Mouse (Mus musculus): ENCODE measurements at regions not wholly inside any gene's neighbourhood (a gene's known extent, or its start where the extent isn't known, plus 50 kb on each side); places are given as distances from the start of the nearest gene placed in this dataset.

DNA sequence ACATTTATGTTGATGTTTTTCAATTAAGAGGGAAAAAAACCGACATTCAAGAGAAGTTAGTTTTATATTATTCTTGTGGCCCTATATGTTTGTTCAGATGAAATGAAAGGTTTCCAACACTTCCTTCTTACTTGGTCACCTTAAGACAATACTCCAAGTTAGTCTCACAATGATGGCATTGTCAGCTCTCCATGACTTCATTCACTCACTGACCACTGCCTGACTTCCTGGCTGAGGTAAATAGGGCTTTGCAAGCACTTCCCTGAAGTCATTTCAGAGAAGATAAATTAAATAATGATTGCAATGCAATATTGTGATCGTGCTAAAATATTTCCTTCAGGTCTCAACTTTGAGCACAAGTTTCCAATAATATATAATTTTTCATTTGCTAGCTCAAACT lies 197.9 kb upstream of the Cep162 start:
- TF ChIP-seq GATA1 (IDR thresholded peaks at IDR 0.05; ENCODE audit: borderline replicate concordance, low read length) (no peak), FLI1 (IDR thresholded peaks at IDR 0.05; ENCODE audit: low read length) (no peak)
